Mouse (Mus musculus): Measurements from ENCODE around the gene Tjp2.

The Tjp2 gene

DNA sequence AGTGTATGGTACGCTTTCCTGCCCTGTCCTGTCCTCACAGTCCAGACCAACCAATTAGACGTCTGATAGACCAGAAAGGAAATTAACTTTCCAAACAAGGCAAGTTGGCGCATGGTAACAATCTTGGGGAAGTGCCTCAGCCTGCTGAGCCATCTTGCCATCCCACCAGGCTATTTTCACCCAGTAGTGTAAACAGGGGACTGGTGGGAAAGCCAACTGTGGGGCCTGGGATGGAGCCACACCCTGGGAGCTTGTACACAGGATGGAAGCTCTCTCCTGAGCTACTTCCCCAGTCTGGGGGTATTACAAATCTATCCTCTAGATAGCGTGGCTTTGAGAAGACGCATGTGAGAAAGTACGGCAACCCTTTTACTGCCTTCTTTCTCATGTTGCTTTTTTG, 101.7 kb downstream of the Tjp2 start:
- DNase-seq (ENCODE audit: low read depth): no peak

DNA sequence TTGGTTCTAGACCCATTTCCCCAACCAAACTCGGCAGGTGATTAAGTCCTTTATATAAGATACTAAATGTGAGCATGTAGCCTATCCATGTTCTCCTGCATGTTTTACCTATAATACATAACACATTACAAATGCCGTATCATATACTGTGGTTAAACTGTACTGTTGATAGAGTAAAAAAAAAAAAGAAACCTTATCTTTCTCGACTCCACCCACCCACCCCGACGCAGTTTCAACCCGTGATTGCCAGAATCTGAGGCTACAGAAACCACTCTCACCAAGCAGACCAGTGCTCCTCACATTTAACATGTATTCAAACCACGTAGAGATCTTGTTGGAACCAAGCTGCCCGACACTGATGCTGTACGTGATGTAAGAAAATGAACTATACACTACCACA, 102.2 kb downstream of the Tjp2 start:
- DNase-seq (ENCODE audit: low read depth): no peak

DNA sequence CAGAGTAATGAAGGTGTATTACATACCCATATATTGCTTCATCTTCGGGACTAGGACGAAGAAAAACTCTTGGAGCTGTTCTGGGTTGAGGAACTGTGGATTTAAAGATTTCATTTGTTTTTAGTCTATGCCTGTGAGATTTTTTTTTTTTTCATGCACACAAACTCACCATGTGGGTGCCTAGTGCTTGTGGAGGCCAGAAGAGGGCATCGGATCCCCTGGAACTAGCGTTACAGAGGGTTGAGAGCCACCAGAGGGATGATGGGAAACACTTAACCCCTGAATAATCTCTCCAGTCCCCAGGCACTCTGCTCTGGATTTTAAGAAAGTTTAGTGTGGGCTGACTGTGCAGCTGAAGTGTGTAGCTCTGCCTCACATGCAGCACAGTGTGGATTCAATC, 104.0 kb downstream of the Tjp2 start:
- DNase-seq (ENCODE audit: low read depth): no peak

DNA sequence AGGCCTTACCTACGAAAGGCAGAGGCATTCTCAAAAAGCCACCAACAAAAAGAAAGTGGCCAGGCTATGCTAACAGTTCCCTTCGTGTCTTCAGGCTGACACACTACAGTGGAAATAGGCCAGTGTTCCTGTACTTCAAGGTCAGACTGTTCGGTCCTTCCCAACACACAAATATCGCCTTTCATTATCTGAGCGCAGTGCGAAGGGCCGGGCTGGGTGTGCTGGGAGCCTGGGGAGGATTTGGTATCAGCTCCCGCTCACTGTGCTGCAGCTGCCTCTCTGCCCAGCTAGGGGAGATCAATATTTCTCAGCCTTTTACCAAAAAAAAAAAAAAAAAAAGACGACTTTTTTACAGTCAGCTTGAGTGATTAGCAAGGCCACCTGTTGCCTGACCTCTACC, 106.1 kb downstream of the Tjp2 start:
- no peak for DNase-seq (ENCODE audit: low read depth)

DNA sequence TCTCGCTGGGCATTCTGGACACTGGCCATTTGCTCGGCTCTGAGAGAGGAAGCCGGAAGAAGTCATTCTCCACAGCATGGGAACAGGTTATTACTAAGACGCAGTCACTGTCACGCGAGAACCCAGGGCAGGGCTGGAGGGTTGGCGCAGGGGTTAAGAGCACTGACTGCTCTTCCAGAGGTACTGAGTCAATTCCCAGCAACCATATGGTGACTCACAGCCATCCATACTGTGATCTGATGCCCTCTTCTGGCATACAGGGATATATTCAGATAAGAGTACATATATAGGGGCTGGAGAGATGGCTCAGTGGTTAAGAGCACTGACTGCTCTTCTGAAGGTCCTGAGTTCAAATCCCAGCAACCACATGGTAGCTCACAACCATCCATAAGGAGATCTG, 113.2 kb downstream of the Tjp2 start:
- no peak for DNase-seq (ENCODE audit: low read depth)

DNA sequence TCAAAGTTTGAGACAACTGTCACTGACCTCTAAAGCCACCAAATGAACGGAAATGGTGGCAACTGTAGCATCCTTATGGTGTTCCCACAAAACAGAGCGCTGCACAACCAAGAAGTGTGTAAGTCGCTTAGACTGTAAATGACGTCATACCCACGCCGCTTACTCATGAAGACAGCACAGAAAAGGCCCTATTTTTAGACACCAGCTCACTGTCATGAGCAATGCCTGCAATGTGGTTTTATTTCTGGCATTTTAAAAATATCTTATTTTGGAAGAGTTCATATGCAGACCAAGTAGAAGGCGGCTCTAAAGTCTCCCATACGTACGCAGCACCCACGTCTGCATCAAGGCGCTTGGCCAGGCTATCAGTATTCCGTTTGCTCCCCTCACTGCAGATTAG, 117.1 kb downstream of the Tjp2 start:
- no peak for DNase-seq (ENCODE audit: low read depth)

DNA sequence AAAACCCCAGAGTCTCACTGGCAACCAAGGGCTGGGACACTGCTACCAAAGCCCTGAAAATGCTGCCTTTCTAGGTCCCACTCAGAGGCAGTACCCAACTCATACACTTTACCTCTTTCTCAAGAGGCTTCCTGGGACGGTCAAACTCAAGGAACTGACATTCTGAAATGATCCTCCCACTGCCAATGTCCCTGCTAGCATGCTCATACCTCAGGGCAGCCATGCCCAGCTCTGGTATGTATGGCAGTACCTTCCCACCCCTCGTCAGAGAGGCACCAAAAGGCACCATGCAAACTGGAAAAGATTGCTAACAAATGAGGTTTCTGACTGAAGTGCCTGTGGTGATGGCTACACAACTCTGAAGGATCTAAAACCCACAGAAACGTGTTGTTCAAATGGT, 121.0 kb downstream of the Tjp2 start:
- DNase-seq (ENCODE audit: low read depth): no peak

DNA sequence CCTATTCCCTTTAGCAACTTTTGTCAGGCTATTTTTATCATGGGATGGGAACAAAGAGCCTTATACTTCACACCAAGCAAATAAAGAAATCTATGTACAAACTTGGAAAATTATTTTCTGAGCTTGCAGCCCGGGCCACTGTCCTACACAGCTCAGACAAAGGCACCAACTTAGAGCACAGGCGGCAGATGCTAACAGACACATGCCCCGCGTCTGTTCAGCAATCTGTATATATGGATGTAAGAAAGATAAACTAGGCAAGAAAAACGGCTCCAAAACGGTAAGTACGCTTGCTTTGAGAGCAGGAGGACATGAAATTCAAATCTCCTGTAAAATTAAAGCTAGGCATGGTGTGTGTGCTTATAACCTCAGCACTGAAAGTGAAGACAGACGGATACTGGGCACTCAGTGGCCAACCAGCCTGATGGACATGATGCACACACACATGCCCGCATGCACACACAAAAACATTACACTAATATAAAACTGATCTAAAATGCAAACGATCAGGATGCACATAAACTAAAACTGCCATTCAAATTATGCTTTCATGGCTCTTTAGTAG, 122.2 kb downstream of the Tjp2 start:
- no peak for DNase-seq (ENCODE audit: low read depth)

DNA sequence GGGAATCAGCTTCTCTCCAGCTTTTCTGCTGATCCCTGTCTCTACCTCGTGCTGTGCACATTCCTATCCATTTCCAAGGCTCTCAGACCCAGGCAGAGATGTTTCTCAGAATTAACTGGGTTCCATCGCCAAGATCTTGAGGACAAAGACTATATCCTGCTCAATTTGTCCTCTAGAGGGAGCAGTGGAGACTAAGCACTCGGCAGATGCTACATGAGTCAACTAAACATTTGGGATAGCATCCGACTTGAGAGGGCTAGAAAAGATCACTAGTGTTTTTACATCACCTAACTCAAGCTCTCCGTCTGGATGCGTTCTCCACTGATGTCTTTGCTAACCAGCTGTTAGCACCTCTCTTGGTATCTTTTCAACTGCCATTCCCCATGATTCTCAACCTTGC, 123.6 kb downstream of the Tjp2 start:
- DNase-seq (ENCODE audit: low read depth): peak; percentile 29

DNA sequence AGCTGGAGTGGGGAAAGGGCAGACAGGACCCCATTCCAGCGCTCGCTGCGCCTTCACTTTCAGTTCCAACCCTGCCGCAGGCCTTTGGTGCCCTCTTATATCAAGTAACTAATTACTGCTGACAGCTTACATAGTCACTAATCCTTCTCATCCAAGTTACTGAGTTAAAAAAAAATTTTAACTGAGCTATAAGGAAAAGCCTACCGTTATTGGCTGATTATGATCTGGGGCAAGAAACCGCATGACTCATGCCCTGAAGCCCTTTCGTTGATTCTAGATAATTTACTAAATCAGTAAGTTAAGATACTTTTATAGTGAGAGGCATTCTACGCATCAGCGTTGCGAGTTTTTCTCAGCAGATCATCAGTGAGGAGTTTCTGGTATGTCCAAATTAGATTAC, 126.1 kb downstream of the Tjp2 start:
- DNase-seq (ENCODE audit: low read depth): no peak

DNA sequence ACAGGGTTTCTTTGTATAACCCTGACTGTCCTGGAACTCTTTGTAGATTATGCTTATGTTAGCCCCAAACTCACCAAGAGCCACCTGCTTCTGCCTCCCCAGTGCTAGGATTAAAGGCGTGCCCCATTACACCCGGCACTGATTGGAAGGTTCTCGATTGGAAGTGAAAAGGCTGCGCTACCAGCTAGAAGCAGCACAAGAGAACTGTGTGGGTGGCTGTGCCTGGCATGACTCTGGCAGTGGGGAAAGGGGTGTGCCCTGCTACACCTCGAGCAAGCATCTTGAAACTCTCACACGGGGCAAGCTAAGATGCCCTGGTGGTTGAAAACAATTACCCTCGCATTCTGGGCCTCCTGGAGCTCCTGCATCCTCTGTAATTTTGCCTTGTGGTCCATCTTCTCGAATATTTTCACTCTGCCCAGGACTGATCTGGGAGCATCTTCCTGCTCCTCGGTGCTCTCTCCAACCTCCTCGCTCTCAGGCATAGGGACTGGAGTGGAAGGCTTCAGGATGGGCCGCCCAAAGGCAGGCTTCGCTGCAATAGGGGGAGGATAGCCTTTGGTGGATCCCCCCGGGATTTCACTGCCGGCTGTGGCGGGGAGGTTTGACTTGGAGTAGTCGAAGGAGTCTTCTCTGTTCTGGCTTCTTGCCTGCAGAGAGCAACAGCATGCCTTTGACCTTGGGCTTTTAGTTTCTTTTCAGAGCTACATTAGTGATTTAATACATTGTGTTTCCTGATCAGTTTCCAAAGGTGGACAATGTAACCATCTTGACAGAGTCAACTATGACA, 127.0 kb downstream of the Tjp2 start:
- no peak for DNase-seq (ENCODE audit: low read depth)

DNA sequence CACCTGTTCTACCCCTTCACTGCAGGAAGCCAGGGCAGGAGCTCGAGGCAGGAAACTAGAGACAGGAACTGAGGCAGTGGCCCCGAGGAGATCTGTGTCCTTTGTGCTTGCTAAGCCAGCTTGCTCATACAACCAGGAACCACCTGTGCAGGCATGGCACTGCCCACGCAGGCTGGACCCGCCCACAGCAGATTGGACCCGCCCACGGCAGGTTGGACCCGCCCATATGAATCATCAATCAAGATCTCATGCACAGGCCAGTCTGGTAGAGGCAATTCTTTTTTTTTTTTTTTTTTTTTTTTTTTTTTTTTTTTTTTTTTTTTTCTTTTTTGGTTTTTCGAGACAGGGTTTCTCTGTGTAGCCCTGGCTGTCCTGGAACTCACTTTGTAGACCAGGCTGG, 132.8 kb downstream of the Tjp2 start:
- DNase-seq (ENCODE audit: low read depth): peak; percentile 14

DNA sequence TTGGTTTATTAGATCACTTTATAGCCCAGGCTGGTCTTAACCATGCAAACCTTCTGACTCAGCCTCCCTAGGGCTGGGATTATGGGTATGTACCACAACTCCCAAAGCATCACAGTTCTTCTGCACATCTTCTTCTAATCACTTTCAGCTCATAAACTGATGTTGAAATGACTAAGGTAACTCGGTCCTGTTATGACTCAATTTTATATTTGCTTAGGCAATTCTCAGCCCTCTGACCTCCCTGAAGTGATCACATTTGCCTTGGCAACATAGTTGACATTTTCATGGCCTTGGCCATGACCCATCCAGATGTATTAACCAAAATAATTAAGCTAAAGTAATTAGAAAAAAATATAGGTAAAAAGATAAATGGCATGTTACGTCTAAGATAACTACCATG, 134.5 kb downstream of the Tjp2 start:
- no peak for DNase-seq (ENCODE audit: low read depth)

DNA sequence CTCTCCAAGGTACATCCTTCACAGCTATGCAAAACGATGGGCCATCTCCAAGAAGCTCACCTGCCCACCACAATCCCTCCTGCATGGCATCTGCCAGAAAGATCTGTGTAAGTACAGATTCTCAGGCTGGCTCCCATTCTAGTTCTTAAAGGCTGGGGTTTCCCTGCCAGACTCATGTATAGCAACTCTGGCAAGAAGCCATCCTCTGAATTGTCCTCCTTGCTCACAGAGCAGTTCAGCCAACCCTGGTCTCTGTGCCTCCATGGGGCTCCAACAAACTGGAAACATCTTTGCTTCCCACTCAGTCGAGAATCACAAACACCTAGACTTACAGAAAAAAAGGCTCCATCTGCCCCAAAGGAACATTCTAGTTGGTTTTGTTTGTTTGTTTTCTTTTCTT, 139.5 kb downstream of the Tjp2 start:
- no peak for DNase-seq (ENCODE audit: low read depth)

DNA sequence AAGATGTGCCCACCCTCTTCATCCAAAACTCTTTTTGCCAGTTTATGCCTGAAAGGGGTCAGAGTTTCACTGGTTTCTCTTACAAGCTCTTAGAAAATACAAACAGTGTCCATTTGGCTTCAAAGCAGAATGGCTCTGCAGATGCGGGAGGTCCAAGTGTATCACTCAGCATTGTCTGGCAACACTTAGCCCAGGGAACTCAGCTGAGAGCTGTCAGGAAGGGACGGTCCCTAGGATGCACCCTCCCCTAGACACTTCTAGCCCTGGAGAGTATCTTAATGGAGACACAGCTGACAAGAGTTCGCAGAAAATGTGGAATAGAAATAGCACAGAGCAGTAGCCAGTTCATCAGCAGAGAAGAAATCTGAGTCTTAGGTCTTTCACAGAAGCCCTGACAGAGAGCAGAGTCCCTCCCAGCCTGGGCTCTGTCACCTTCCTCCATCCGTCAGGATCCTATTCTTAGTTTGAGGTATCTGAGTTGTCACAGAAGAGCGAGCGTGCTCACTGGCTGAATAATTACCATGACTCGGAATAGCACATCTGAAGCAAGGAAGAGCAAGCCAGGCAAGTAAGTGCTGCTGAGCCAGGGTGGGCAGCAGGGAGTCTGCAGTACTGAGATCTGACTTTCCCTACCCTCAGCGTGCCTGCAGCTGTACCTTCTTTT, 144.3 kb downstream of the Tjp2 start:
- no peak for DNase-seq (ENCODE audit: low read depth)

DNA sequence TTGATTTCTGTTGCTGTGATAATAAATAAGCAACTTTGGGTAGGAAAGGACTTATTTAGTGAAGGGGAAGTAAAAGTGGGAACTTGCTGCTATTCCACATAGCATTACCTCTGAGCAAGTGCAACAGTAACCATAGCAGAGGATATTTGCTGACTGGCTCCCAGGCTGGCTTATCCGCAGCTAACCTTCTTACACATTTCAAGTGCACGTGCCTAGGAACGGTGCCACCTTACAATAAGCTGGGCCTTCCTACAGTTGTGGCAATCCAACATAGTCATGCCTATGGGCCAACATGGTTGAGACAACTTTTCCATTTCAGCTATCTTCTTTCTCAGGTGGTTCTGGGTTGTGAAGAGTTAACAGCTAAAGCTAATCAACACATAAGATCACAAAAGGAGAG, 147.2 kb downstream of the Tjp2 start:
- no peak for DNase-seq (ENCODE audit: low read depth)

DNA sequence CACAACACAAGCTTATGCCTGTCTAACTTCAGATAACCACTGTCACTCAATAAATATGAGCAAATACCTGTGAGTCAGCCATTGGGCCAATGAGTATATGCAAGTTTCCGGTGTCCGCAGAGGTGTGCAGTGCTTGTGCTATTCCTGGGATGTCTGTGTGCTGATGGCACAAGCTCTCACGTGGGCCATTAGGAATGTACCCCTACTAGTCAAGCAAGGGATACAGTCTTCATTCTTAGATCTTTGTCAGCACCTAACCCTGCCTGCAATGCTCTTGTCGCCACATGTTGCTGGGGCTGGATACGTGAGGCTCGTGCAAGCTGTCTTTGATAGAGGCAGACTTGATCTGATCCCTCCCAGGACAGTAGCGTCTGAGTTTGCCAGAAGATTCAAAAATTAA, 148.3 kb downstream of the Tjp2 start:
- DNase-seq (ENCODE audit: low read depth): no peak

DNA sequence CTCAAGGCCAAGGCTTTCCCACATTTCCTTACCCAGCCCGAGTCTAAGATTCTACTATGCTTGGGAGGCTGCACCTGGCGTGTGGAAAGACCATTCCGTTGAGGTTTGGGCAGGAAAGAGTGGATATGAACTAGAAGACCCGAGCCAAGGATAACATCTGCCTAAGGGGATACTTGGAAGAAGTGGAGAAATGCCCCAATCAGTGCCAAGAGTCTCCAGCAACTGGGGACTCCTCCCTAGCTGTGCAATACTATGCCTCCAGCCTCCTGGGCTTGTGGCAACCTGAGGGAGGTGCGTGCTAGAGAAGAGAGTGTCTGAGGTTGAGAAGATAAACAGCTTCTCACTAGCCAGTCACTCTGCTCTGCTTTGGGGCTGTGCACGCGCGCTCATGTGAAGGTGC, 148.9 kb downstream of the Tjp2 start:
- DNase-seq (ENCODE audit: low read depth): no peak

DNA sequence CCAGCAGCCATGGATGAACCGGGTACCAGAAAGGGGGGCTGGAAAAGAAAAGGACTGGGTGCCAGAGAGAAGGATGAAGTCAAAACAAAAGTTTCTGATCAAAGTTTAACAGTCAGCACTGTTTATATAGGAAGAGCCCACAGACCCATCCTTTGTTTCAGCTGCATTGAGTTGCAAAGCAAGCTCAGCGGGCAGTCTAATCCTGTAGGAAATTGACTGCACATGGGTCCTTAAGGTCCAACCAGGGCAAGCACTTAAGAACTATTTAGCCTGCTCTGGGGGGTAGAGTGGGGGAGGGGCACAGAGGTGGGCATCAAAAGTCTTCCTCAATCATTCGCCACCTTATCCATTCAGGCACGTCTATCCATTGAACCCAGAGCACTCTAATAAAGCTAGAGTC, 151.7 kb downstream of the Tjp2 start:
- DNase-seq (ENCODE audit: low read depth): no peak

DNA sequence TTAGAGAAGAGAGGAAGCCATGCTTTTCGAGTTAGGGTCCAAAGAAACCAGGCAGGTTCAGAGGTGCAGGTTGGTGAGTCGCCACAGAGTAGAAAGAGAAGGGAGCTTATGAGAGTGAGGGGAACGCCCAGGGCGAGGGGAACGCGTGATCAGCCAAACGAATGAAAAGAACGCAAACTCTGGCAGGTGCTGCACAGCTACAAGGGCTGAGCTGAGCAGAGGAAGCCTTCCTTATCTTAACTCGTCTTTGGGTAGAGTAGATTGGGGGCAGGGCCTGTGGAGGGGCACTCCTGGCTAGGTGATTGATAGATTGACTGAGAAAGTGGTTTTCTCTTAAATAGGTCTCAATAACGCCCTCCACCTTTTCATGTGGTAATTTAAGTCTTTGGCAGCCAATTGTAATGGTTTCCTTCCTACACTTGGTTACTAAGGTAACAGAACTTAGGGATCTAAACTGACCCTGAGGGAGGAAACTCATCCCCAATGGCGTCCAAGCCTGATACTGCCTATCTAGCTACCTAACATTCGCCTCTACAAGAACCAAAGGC, 160.4 kb downstream of the Tjp2 start:
- no peak for DNase-seq (ENCODE audit: low read depth)

DNA sequence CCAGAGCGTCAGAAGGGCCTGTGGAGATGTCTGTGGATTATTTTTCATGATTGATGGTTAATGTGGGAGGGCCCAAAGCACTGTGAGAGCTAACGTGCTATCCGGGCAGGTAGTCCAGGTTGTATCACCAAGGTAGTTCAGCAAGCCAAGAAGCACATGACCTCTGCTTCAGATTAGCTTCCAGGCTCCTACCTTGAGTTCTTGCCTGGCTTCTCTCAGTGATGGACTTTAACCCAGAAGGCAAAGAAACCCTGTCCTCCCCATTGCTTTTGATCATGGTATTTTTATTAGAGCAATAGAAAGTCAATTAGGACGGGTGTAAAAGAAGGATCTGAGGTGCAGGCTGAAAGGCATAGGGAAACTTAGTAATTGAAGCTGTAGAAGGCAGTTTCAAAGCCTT, 161.2 kb downstream of the Tjp2 start:
- no peak for DNase-seq (ENCODE audit: low read depth)

DNA sequence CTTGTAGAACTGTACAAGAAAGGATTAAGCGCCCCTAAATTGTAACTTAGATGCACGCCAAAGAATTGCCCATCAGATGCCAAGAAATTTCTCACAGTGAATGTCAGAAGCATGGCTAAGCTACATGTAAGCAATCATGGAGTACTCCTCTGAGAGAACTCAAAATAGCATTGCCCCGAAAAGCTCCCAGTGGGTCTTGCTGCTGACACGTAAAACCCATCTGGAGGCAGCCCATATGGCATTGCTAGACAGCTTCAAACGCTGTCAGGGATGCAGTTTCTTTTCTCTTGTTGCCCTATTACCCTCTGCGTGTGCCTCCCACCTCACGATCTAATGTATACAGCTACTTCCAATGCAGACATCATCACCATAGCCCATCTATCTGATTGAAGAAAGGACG, 166.0 kb downstream of the Tjp2 start:
- no peak for DNase-seq (ENCODE audit: low read depth)

DNA sequence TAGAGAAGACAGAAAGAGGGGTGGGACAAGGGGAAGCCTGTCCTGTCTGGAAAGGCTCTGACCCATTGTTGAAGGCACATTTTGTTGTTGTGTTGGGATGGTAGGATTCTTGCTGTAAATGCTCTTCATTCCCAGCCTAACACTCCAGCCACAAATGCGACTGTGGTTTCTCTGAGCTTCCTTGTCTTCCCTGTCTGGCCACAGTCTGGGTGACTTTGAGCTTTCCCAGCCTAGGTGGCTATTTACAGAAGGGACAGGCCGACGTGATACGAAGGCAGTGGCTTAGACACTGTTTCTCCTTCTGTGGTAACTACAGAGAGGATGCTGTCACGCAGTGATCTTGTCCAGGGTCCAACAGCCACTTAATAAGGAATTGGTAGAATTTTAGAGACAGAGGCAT, 166.8 kb downstream of the Tjp2 start:
- no peak for DNase-seq (ENCODE audit: low read depth)

Data from induced T-regulatory cell, adult 2 months (primary cell).